Mouse (Mus musculus) hindbrain, embryonic 11.5 days (tissue): Measurements from ENCODE around the gene Myh6. TPM values are rescaled to one million over a fixed set of nuclear protein-coding genes. Genes with fewer than 3 reads are reported as not detected.
"Not testable (repeated sequence)": the region's sequence is repeated elsewhere in the genome, so short reads cannot be mapped to it uniquely, and the experiment has no call there.

Experiments used
- ATAC-seq: fragments of 200-750 bp; cut with Nextera tagmentation; 2 replicates; pipeline ENCODE4 v1.8.0; 2017; ENCODE audit warnings: mild to moderate bottlenecking, moderate TSS enrichment, moderate library complexity; ENCODE audit not compliant: low FRiP score
- DNase-seq: peaks from one replicate; pipeline ENCODE4 v3.0.0-alpha.2; 2015; ENCODE audit warnings: low spot score
- H3K27ac ChIP-seq: fragments of 300-500 bp; sonication (generic); 2 replicates; pipeline ENCODE4 v1.5.1; 2014; ENCODE audit warnings: mild to moderate bottlenecking, low read depth, low read length
- H3K27me3 ChIP-seq: fragments of 300-500 bp; sonication (generic); 2 replicates; pipeline ENCODE4 v1.6.1; 2014; ENCODE audit warnings: mild to moderate bottlenecking, low read length, moderate library complexity, mixed read lengths; ENCODE audit not compliant: control insufficient read depth, insufficient read depth
- H3K36me3 ChIP-seq: fragments of 300-500 bp; sonication (generic); 2 replicates; pipeline ENCODE4 v1.6.1; 2014; ENCODE audit warnings: mild to moderate bottlenecking, low read length, moderate library complexity, mixed read lengths; ENCODE audit not compliant: control insufficient read depth, insufficient read depth
- H3K4me1 ChIP-seq: fragments of 300-500 bp; sonication (generic); replicated peaks from 2 replicates; pipeline ENCODE4 v1.6.1; 2014; ENCODE audit warnings: low read length, mixed read lengths; ENCODE audit not compliant: control insufficient read depth, insufficient read depth
- H3K4me2 ChIP-seq: fragments of 300-500 bp; sonication (generic); replicated peaks from 2 replicates; pipeline ENCODE4 v1.6.1; 2014; ENCODE audit warnings: mild to moderate bottlenecking, low read depth, low read length
- H3K4me3 ChIP-seq: fragments of 300-500 bp; sonication (generic); 2 replicates; pipeline ENCODE4 v1.5.1; 2014; ENCODE audit warnings: low read depth, low read length
- H3K9ac ChIP-seq: fragments of 300-500 bp; sonication (generic); 2 replicates; pipeline ENCODE4 v1.6.1; 2014; ENCODE audit warnings: low read depth, low read length
- H3K9me3 ChIP-seq: fragments of 300-500 bp; sonication (generic); 2 replicates; pipeline ENCODE4 v1.6.1; 2016; ENCODE audit warnings: low read length; ENCODE audit not compliant: control insufficient read depth
- WGBS: fragments of 180-500 bp; shearing (Covaris S2); extraction: QIAGEN DNeasy Blood & Tissue Kit; methylation state at CpG from one replicate; pipeline ENCODE4 v1.1.7; 2014; 5-methylcytosine and 5-hydroxymethylcytosine counted together
- polyA plus RNA-seq: library from polyadenylated mRNA; unstranded; fragments of >200 nt; fragmentation: Nextera tagmentation; extraction: Ambion mirVana; gene quantifications from 2 replicates; pipeline ENCODE4 v1.2.1, GENCODE M21; 2014

Myh6 gene
- polyA plus RNA-seq, 1 experiment from 2014 or later, result 0.34 TPM

- no peaks in the 10 kb centered on the region for H3K27me3 ChIP-seq
- WGBS, result 80% methylated on average over 3 of the region's 3 CpGs
- no peaks in the 10 kb centered on the region for H3K4me1 ChIP-seq
- H3K9ac ChIP-seq, result no peak overlapping the region
- no peaks in the 10 kb centered on the region for H3K9me3 ChIP-seq
- DNase-seq, result no peak
- no peak overlapping the region for H3K4me2 ChIP-seq
- no peak for ATAC-seq
- H3K4me3 ChIP-seq, result no peak overlapping the region
- H3K27ac ChIP-seq, result no peak overlapping the region
- H3K36me3 ChIP-seq, result no peaks in the 10 kb centered on the region
These were observed 1.1 kb upstream of the Myh6 start for GRCm38 (mm10) chr14:54967874-54968273.

- Histone ChIP-seq H3K9ac (no peak overlapping the region), H3K4me1 (no peaks in the 10 kb centered on the region), H3K9me3 (no peaks in the 10 kb centered on the region), H3K27ac (no peak overlapping the region), H3K27me3 (no peaks in the 10 kb centered on the region), H3K4me3 (no peak overlapping the region), H3K36me3 (no peaks in the 10 kb centered on the region), H3K4me2 (no peak overlapping the region)
- no peak for ATAC-seq
- WGBS, result 75% methylated on average over 6 of the region's 6 CpGs
- DNase-seq, result no peak
These were observed 1.1 kb downstream of the Myh6 start for GRCm38 (mm10) chr14:54965631-54966030.

GRCm38 (mm10) chr14:54965044-54965443, 1.7 kb downstream of the Myh6 start:
- no peaks in the 10 kb centered on the region for H3K9me3 ChIP-seq
- DNase-seq, result no peak
- no peak overlapping the region for H3K4me2 ChIP-seq
- no peaks in the 10 kb centered on the region for H3K36me3 ChIP-seq
- no peak overlapping the region for H3K9ac ChIP-seq
- H3K4me3 ChIP-seq, result no peak overlapping the region
- no peaks in the 10 kb centered on the region for H3K27me3 ChIP-seq
- H3K27ac ChIP-seq, result no peak overlapping the region
- WGBS, result 77% methylated on average over 15 of the region's 15 CpGs
- H3K4me1 ChIP-seq, result no peaks in the 10 kb centered on the region
- ATAC-seq, result no peak

- Histone ChIP-seq H3K9ac (no peak overlapping the region), H3K4me3 (no peak overlapping the region), H3K27ac (no peak overlapping the region), H3K4me2 (no peak overlapping the region), H3K4me1 (no peaks in the 10 kb centered on the region), H3K27me3 (no peaks in the 10 kb centered on the region), H3K36me3 (no peaks in the 10 kb centered on the region), H3K9me3 (no peaks in the 10 kb centered on the region)
- DNase-seq, result no peak
- ATAC-seq, result no peak
- WGBS, result 92% methylated on average over 11 of the region's 11 CpGs
These were observed 3.0 kb downstream of the Myh6 start for GRCm38 (mm10) chr14:54963727-54964126.

- WGBS, result 87% methylated on average over 7 of the region's 7 CpGs
- no peak overlapping the region for H3K4me3 ChIP-seq
- H3K27me3 ChIP-seq, result no peaks in the 10 kb centered on the region
- no peak overlapping the region for H3K9ac ChIP-seq
- no peaks in the 10 kb centered on the region for H3K9me3 ChIP-seq
- H3K27ac ChIP-seq, result no peak overlapping the region
- ATAC-seq (no peak), DNase-seq (no peak)
- no peak overlapping the region for H3K4me2 ChIP-seq
- no peaks in the 10 kb centered on the region for H3K36me3 ChIP-seq
- H3K4me1 ChIP-seq, result no peaks in the 10 kb centered on the region
These were observed 4.0 kb downstream of the Myh6 start for GRCm38 (mm10) chr14:54962714-54963113.

GRCm38 (mm10) chr14:54961487-54961886, 5.2 kb downstream of the Myh6 start:
- H3K9ac ChIP-seq, result no peak overlapping the region
- ATAC-seq, result no peak
- no peaks in the 10 kb centered on the region for H3K4me1 ChIP-seq
- no peak overlapping the region for H3K27ac ChIP-seq
- no peaks in the 10 kb centered on the region for H3K36me3 ChIP-seq
- no peaks in the 10 kb centered on the region for H3K27me3 ChIP-seq
- H3K4me3 ChIP-seq, result no peak overlapping the region
- WGBS, result 80% methylated on average over 5 of the region's 5 CpGs
- no peak for DNase-seq
- H3K4me2 ChIP-seq, result no peak overlapping the region
- no peaks in the 10 kb centered on the region for H3K9me3 ChIP-seq

GRCm38 (mm10) chr14:54960769-54961168, 6.0 kb downstream of the Myh6 start:
- Histone ChIP-seq H3K9ac (no peak overlapping the region), H3K4me3 (no peak overlapping the region), H3K9me3 (no peaks in the 10 kb centered on the region), H3K4me1 (no peaks in the 10 kb centered on the region), H3K27ac (no peak overlapping the region), H3K4me2 (no peak overlapping the region), H3K27me3 (no peaks in the 10 kb centered on the region), H3K36me3 (no peaks in the 10 kb centered on the region)
- 76% methylated on average over 10 of the region's 10 CpGs for WGBS
- DNase-seq (no peak), ATAC-seq (no peak)

- not testable (repeated sequence) for H3K27me3 ChIP-seq, H3K36me3 ChIP-seq, H3K9ac ChIP-seq, H3K9me3 ChIP-seq, H3K4me3 ChIP-seq, H3K27ac ChIP-seq, ATAC-seq, DNase-seq, H3K4me2 ChIP-seq, H3K4me1 ChIP-seq
- 97% methylated on average over 12 of the region's 12 CpGs for WGBS
These were observed 6.7 kb downstream of the Myh6 start for GRCm38 (mm10) chr14:54959853-54960613.

- Histone ChIP-seq H3K4me2 (no peak overlapping the region), H3K4me1 (no peaks in the 10 kb centered on the region)
- WGBS, result 89% methylated on average over 3 of the region's 3 CpGs
These were observed 7.5 kb downstream of the Myh6 start for GRCm38 (mm10) chr14:54959197-54959596.

More at GRCm38 (mm10) chr14:54959197-54959596, 7.5 kb downstream of the Myh6 start:
- no peaks in the 10 kb centered on the region for H3K27me3 ChIP-seq
- H3K36me3 ChIP-seq, result no peaks in the 10 kb centered on the region
- DNase-seq (no peak), ATAC-seq (no peak)
- no peak overlapping the region for H3K9ac ChIP-seq
- H3K4me3 ChIP-seq, result no peak overlapping the region
- no peaks in the 10 kb centered on the region for H3K9me3 ChIP-seq
- H3K27ac ChIP-seq, result no peak overlapping the region
